Mouse (Mus musculus): ENCODE measurements around the gene Ski.

- no peak for TF ChIP-seq CTCF (IDR thresholded peaks at IDR 0.05; ENCODE audit: insufficient read depth, low read length)
- TF ChIP-seq POLR2A (IDR thresholded peaks at IDR 0.05; ENCODE audit: borderline replicate concordance, extremely low read depth, low read depth, low read length), result no peak
Observed at GRCm38 (mm10) chr4:155165861-155166260, 56.5 kb downstream of the Ski start.

Measured in lung, adult 2 months (tissue).